Mouse (Mus musculus) layer of hippocampus, postnatal 36 days (tissue): ENCODE measurements at regions not wholly inside any gene's neighbourhood (a gene's known extent, or its start where the extent isn't known, plus 50 kb on each side); places are given as distances from the start of the nearest gene placed in this dataset.
"Not testable (repeated sequence)": the region's sequence is repeated elsewhere in the genome, so short reads cannot be mapped to it uniquely, and the experiment has no call there.

ENCODE experiments used
- DNase-seq, 2 experiments: peaks; one replicate each; pipeline ENCODE4 v3.0.0; 2022

DNA sequence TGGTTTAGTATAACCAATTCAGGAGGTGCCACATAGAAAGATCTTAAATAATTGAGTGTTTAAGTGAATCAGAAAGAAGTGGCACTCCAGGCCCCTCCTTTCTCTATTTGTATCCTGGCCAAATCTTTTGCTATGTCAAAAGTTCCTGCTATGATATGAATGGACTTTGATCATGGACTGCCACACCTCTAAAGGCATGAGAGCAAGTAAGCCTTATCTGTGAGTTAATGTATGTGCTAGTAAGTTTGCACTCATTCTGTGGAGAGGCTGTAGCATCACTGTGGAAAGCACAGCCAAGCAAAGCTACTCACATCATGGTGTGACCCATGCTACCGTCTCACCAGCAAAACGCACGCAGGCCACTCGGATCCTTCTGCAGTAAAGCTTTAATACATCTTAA is 140.2 kb downstream of the Jrkl start:
- no peak for DNase-seq

DNA sequence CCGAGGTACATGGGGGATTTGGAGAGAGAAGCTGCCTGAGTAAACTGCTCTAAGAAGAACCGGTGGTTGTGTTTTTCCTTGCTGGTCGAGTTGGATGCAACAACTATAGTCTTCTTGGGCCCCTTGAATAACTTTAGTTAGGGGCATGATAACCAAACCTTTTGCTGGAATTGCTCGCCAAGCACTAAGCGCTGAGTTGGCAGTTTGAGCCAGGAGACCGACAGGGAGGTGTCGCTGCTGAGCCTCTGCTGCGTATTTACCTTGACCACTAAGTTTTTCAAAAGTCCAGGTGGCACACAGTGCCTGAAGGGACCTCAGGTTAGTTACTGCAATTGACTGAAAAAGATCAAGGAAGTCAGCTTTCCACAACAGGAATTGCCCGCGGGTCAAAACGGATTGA is 162.0 kb downstream of the Jrkl start:
- DNase-seq, result no peak

DNA sequence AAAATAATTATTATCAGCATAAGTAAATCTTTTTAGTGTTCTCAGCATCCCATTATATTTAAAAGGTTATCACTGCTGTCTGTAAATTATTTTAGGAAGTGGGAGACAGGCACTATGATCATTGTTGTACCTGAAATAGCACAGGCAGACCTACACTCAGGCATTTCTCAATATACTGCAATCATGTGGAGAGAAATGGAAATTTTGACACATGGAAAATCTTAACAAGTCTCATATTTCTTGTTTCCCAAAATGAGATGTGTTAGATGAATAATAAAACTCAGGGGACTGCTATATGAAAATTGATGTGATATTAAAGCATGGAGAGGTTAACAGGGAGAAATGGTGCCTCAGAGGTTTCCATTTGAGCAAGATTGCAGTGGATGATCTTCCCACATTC is 196.6 kb downstream of the Jrkl start:
- no peak for DNase-seq

DNA sequence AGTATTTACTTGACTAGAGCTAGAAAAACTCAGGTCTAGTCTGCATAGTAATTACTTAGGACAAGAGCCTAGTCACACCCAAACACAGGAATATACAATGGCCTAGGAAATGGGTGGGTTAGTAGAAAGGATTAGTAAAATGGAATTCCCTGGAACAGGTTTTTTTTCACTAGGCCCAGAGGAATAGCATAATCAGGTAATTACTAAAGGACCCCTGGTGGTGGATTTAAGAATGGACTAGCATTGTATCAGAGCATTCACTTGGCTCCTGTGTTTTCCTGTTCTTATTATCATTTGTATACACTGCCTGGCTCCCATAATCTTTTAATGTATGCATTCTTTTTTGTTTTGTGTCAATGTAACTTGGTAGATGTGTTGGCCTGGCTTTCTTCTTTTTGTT is 226.6 kb downstream of the Jrkl start:
- no peak for DNase-seq

DNA sequence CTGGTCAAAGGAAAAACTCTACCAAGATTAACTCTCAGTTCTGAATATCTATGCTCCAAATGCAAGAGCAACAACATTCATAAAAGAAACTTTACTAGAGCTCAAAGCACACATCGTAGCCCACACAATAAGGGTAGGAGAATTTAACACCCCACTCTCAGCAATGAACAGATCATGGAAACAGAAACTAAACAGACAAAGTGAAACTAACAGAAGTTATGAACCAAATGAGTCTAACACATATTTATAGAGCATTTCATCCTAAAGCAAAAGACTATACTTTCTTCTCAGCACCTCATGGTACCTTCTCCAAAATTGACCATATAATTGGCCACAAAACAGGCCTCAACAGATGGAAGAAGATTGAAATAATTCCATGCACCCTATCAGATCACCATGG is 262.4 kb downstream of the Jrkl start:
- not testable (repeated sequence) for DNase-seq

DNA sequence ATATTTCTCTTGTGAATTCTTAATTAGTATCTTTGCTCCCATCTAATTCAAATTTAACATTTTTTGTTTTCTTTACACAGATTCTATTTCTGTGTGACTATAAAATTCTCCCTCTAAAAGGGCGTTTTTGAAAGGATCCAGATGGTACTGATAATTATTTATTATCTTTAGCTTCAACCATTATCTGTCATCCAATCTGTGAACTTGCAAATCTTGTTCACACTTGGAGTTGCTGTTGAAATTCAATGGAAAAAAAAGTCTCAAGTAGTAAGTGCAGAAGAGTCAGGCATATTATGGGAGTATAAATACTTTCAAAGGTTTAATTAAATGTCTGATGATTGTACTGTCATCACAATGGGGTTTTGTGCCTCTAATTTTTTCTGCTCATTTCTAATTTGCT is 272.6 kb downstream of the Jrkl start:
- no peak for DNase-seq

DNA sequence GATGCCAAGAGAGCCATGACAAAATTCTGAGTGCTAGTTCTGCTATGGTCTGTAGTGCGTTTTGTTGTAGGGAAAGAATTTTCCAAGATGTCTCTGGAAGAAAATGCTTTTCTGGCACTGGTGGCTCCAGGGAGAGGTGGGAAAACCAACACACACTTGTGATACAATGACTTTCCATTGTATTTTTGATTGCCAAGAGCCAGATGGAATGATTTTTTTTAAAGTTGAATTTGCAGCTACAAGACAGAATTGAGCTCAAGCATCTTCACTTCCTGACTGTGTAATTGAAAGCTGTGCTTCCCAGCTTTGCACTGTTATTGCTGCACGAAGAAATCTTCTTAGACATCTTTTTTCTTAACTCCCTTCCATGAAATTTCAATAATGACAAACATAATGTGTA is 285.3 kb downstream of the Jrkl start:
- DNase-seq, result peak in 1 of 2 experiments; percentile 2

DNA sequence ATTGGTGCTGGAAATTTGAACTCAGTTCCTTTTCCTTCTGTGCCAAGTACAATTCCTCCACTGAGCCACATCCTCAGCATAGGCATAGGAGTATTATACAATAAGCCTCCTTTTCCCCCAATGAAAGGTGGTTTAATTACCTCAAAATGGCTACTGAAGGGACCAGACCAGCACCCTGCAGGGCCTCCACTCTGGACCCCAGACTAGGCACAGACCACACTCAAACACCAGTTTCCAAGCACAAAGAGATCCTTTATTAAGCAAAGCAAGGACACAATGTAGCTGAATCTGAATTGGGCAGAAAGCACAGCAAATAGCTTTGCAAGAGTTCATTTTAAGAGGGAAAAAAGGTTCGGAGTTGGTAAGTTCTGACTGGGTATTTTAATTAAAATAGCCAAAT is 299.5 kb downstream of the Jrkl start:
- DNase-seq, result no peak

DNA sequence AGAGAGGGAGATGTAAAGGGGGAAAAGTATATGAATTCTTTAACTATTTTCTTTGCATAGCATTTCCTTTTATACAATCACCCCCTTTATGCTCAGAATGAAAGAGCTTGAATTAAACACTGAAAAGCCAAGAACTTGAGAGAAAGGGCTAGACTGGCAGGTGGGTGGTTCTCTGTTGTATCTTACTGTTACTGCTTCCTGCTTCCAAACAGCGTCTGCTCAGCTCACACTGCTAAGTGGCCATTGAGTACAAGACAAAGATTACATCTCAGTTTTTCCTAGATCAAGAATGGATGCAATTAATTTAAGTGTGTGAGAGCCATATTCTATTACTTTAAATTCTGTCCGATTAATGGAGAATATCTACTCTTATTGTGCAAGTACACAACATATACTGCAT is 300.2 kb downstream of the Jrkl start:
- DNase-seq, result no peak

DNA sequence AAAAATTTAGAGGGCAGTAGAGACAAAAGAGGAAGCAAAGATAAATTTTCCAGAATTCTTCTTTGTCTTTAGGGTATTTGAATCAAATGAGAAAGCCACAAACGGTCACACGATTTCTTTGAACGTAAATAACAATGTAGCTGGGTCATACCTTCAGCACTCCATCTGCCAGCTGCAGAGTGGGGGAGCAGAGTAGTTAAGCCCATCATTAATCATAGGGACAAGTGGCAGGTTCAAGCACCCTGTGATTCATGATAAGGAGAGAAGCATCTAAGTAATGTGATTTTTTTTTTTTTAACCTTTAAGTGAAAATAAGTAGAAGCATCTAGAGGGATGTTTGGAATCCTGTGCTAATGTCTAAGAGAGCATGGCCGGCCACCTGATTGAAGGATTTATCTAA is 300.6 kb downstream of the Jrkl start:
- no peak for DNase-seq

DNA sequence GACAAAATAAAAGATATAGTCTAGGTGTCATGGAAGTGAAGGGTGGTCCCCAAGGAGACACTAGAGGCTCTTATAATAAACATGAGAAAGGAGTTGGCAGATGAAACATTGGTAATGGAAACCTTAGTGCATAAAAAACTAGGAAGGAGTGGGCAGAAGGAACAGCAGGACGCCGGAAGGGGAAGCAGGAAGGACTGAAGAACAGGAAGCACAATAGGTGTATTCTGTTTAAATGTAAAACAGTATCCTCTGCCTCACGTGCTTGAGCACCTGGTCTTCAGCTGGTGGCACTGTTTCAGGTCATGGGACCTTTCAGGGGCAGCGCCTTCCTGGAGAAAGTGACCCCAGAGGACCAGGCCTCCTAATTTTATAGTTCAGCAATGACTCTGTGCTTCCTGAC is 310.6 kb downstream of the Jrkl start:
- DNase-seq, result no peak

DNA sequence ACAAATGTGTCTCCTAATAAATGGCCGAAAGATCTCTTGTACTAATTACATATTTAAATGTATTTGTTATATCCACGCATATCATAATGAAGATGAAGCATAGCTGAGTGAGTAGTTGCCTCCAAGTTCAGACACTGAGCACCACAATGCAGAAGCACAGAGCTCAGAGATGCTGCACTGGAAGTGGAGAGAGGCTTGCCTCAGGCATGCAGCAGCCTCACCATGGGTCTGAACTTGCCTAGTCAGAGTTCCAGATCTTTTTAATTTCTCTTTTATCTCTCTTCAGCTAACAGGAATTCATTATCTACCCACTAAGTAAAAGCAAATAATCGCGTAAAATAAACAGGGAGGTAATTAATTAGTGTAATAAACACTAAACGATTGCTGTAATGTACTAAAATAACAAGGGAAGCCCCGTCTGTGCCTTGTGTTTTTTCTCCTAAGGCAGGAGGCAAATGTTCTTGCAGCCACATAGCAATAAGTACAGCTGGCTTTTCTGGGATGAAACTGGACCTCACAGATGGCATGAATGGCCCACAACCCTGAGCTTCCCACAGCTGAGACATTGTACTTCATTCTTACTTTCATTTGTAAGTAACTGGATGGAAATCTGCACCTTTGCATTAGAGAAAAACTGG is 320.0 kb downstream of the Jrkl start:
- no peak for DNase-seq

DNA sequence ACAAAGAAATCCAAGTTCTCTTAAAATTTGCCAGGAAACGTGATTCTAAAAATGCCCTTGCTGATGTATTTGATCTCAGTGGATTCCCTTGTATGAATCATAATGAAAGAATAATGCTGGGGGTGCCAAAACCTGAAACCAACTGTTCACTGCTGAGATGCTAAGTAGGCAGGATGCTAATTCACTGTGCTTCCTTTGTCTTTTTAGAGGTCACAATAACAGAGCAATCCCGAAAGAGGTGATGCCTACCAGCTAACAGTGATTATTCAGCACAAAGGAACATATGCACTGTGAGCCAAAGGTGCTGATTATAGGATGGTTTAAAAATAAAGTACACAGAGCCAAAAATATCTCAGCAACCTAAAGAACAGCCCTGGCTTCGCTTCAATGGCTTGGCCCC is 344.9 kb downstream of the Jrkl start:
- DNase-seq, result no peak

DNA sequence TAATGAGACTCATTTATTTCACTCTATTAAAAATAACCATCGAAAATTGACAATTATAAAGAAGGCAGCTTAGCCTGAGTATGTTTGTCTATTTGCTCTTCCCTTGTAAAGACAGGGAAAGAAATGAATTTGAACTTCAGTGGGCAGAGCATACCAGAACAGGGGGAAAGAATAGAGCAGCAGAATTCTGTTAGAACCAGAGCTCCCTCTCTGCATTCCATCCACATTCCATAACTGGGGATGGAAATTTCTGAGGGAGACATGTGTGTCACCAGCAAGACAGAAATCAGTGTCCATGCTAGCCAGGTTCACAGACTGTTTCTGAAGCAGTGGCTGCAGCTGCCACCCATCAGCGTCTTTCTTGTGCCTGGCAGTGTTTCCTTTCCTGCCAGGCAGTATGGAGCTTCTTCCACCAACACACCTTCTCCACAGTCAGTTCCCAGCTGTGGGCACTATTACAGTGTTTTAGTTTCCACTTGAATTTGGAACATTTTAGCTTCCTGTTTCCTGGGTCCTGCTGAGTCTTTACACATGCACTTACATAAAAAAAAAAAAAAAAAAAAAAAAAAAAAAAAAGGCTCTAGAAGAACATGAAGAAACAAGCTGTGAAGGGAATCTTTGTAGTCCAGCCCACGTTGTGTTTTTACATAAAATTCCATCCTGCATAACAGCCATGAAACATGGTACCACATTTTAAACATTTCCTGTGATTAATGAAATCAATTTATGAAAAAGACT is 365.7 kb downstream of the Jrkl start:
- DNase-seq, result no peak

DNA sequence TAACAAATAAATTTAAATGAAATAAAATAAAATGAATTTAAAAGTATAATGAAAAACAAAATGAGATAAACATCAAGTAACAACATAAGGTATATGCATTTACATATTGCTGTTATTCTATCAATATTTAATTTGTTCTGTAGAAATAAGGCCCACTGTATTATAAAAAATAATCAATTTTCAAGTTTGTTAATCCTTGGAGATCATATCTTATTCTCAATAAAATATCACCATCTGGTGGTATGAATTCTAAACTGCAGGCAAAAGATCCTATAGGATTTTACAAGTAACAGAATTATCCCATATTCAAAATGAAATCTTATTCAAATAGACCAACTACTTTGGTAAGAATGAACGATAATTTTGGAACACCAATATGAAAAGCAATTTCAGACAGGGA is 369.1 kb downstream of the Jrkl start:
- DNase-seq, result no peak

DNA sequence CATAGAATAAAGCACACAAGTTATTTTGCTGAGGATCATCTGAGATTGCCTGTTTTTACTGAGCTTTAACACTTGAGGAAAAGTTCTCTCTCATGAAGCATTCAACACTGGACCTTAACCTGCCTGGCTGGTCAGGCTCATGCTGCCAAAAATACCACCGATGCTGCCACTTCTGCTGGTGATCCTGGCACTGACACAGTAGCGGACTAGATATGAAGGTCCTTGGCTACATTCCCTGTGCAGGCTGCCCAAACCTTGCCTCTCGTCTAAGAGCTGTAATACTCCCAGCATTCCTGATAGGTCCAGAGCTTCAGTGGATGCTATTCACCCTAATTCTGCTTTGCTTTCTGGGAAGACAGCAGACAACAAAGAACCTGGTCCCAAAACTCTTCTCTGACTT is 374.7 kb downstream of the Jrkl start:
- no peak for DNase-seq
